Mouse (Mus musculus): ENCODE measurements at regions not wholly inside any gene's neighbourhood (a gene's known extent, or its start where the extent isn't known, plus 50 kb on each side); places are given as distances from the start of the nearest gene placed in this dataset.

DNA sequence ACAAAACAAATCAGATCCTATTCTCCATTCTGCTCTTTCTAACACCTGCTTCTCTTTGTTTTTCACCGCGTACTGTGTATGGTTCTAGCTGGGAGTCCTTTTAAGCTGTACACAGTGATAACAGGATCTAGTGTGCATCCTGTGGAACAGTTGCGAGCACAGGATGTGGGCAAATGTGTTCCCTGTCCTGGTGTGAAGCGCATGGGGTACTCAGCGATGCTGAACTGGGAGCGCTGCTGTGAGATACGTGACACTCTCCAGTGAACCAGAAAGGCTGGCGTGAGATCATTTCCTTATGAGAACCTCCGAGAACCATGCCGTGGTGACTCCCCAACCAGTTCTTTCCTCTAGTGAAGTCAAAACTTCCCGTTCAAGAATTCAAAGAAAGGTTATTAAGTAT, 72.6 kb upstream of the Kif2a start:
- in situ Hi-C loops (cut with MboI, MseI), result loop anchor here (10.0 kb wide), 1 partner anchor 70 kb away; the partner anchor contains the start of gene Kif2a

DNA sequence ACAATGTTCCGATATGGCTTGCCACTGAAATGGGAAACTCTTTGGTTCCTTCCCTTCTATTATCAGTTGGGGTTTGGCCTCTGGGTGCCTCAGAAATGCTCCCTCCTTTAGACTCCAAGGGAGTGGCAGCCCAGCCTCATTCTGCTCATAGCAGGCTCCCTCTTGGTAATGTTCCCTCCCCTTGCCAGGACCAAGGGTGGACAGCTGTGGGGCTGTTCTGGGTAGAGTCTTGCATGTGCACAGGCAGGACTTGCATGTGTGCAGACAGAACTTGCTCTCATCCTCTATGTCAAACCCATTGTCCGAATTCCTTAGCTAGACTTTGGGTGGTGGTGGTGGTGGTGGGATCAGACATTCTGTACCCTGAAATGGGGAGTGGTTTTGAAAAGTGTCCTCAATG, 71.8 kb upstream of the Kif2a start:
- in situ Hi-C loops (cut with MboI, MseI), result loop anchor here (10.0 kb wide), 1 partner anchor 69 kb away; the partner anchor contains the start of gene Kif2a

DNA sequence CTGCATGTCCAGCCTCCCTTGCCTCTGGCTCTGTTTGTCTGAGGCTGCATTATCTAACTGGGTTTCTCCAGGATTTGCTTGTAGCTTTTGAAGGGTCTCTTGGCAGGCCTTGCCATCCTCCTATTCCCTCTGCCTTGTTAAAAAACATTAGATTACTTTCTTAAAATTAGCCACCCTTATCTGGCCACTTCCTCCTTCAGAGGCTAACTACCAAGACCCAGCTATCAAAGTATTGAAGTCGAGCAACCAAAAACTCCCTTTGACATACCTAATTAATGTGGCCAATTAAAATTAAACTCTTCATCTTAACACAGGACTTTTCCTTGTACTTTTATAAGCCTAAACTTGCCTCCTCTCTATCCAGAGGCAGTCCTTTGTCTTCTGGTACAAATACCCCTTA, 66.3 kb upstream of the Kif2a start:
- in situ Hi-C loops (cut with MboI, MseI), result no loop called here

DNA sequence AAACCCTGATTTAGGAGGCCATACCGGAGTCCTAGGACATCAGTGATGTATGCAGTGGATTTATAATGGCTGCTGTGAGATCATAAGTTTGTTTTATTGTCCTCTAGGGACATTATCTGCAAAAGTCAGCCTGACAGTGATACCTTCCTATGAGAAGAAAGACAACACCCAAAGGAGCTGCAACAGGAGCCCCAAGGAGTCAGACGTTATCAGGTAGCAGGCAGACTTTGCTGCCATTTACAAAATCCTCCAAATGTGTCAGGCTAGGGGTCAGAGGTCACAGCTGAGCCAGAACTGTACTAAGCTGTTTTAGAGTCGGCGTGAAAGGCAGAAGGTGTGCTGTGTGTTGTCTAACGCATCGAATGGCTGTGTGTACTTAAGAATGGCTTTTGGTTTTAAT, 65.4 kb upstream of the Kif2a start:
- in situ Hi-C loops (cut with MboI, MseI), result no loop called here

DNA sequence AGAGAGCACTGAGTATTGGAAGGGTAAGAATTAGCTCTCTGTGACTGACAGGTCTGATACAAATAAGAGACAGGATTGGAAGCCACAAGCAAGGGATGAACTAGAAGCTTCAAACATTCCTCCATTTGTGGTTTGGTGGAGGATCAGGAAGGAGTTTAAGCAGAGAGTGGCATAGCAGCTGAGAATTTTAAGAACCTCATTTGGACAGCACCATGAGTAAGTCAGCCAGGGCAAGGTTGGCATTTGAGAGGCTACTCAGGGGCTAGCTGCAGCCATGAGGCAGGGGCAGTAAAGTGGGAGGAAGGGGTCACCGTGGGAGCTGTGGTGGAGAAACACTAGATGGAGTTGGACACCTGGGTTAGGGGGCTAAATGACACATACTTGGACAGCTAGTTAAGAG, 56.2 kb upstream of the Kif2a start:
- in situ Hi-C loops (cut with MboI, MseI), result no loop called here

DNA sequence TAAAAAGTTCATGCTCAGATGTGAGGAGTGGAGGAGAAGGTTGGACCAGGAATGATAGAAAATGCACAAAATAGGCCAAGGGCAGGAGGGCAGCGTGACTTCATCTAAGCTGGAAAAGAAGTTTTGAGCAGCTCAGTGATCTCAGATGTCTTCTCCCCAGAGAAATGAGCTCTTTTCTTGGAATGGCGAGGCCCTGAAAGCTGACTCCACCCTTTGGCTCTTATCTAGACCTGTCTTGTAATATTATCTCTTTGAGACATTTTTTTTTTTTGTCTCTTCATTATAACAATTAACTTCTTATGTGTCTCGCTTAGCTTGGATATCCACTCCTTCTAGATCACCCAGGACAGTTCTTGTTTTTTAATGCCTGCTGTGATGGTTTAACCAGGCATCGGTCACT, 53.0 kb upstream of the Kif2a start:
- in situ Hi-C loops (cut with MboI, MseI), result no loop called here

DNA sequence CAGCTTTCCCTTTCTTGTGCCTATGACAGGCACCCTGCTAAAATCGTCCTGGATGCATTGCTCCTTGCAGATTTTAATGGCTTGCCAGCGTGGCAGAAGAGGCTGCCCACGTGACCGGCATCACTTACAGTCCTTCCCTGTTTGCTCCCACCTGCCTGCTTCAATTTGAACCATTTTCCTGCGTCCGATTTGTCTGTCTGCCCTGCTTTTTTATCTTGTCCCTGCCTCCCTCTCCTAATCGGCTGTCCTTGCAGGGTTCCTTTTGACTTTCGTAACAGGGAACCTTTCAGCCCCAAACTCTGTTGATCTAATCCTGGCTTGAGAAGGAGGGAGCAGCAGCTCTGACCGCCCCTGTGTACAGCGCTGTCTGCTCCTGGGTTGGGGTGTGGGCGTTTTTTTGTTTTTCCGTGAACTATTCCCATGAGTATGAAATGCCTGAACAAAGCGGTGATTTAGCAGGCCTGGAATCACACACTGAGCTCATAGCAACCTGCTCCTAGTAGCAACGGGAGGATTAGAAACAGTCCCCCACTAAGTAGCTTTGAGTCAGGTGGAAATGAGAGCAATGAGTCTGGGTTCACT, 51.2 kb upstream of the Kif2a start:
- in situ Hi-C loops (cut with MboI, MseI), result no loop called here

DNA sequence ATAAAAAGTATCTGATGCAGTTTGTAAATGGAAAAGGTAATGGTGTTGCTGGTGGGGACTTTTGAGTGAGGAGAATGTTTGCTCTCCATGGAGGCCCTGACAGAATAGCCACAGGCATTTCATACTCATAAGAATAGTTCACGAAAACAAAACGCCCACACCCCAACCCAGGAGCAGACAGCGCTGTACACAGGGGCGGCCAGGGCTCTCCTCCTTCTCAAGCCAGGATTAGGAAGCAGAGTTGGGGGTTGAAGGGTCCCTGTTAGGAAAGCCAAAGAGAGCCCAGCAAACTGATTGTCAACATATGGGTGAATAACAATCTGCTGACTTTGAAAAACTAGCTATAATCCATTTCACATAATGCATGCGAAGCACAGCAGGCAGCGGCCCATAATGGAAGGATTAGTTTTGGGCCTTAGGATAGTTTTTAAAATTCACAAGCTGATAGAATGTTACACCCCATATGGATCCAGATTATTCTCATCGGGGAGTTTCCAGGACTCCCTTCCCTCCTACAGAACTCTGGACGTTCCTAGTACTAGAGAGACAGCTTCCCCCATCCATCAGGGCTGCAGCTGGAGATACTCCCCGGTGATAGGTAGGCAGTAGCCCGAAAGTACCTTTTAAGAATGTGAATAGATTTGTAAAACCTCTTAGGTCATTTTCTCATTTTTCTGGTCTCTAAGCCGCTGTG, 50.6 kb upstream of the Kif2a start:
- in situ Hi-C loops (cut with MboI, MseI), result no loop called here

Measured in regulatory T cell (primary cell).